Mouse (Mus musculus): ENCODE measurements around the gene Gas1. TPM values are rescaled to one million over a fixed set of nuclear protein-coding genes. Genes with fewer than 3 reads are reported as not detected.

Gas1 gene
- 9.2 and 10.1 TPM in 2 replicates for polyA plus RNA-seq (2015; fragmentation: Nextera tagmentation; extraction: Ambion mirVana)

DNA sequence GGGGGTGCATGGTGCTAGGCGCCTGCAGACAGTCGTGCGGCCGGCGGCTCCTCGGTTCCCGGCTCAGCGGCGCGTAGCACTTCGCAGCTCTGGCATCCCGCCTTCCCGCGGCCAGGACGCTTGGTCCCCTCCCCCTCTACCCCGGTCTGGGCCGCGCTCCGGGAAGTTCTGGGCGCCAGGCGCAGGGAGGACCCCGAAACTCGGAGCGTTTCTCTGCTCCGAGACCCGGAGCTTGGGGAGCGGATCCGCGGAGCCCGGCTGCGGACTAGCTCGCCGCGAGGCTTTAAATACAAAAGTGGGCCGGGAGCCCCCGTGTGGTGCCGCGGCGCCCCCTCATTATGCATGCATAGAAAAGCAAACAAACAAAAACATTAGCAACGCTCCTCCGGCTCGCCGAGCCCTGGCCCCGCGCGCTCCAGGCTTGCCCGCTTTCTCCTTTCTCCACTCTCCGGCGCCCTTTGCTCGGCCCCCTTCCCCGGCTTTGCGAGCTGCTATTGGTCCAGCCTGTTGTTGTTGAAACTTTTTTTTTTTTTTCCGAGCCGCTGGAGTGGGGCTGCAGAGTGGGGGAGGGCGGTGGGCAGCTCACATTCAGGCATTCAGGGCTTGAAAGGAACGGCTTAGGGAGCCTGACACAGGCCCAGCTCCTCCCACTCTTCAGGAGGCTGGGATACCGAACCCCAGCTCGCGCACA, at the start of gene Gas1:
Gene Gas1 (minus strand): TSS at position 260 of the 691 bp plus-strand sequence.
- Histone ChIP-seq H3K9me3 (replicated peaks; ENCODE audit: control insufficient read depth, low read length, poor library complexity, severe bottlenecking) (no peaks in the 10 kb centered on the region), H3K27me3 (ENCODE audit: control insufficient read depth, insufficient read depth, low read depth, low read length) (no peaks in the 10 kb centered on the region), H3K27ac (ENCODE audit: low read length) (peak within 1 kb of the TSS; percentile 87), H3K36me3 (ENCODE audit: control insufficient read depth, insufficient read depth, low read length) (no peaks in the 10 kb centered on the region), H3K4me3 (ENCODE audit: low read depth, low read length) (peak within 1 kb of the TSS; percentile 75), H3K4me2 (ENCODE audit: low read length) (peak within 1 kb of the TSS; percentile 96), H3K9ac (ENCODE audit: low read depth, low read length) (peak within 1 kb of the TSS; percentile 90), H3K4me1 (ENCODE audit: control insufficient read depth, insufficient read depth, low read length) (peaks cover 26% of the 10 kb centered on the region)
- ATAC-seq: peak; percentile 83
- WGBS: 0% methylated on average over 57 of the region's 59 CpGs

DNA sequence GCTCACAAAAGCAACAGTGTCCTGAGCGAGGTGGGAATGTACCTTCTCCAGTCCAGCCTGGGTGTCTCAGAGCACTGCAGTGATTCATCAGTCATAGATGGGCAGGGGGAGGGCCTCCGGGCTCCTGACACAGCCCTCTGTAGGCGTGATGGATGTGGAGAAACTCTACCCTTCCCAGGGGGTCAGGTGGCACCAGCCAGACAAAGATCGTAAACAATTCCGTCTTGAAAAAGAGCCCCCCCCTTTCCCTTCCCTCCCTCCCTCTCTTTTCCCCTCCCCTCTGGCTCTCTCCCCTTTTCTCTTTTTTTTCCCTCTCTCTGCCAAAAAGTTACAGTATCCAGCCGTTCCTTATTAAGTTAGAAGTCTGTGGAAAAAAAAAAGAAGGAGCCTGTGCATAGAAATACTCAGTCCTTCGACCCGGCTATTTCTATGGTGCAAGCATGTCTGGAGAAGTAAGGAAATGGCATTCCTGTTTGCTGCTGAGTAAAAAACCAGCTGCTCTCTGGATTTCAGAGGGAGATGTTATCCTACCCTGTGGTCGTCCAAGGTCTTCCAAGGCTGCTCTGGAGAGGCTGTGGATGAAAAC, 49.2 kb upstream of the Gas1 start:
- H3K36me3 ChIP-seq (ENCODE audit: control insufficient read depth, insufficient read depth, low read length): no peaks in the 10 kb centered on the region

DNA sequence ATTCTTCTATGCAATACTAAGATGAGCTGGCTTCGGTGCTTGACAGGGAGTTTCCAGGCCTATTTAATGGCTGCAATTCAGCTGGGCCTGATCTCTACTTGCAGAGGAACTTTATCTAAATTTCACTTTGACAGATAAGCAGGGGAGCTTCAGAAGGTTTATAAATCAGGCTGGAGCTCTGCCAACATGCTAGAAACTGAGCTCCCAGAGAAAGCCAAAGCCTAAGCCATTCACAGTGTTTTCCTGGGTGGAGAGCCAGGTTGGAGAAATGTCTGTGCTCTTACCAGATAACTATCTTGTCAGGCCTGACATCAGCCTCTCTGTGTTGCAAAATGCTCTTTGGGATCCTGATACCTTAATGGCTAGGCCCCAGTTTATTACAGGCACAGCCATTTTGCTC, 48.6 kb upstream of the Gas1 start:
- no peaks in the 10 kb centered on the region for H3K36me3 ChIP-seq (ENCODE audit: control insufficient read depth, insufficient read depth, low read length)
- WGBS: 72% methylated on average over 1 of the region's 1 CpGs
- no peak overlapping the region for H3K4me3 ChIP-seq (ENCODE audit: low read depth, low read length)
- H3K4me1 ChIP-seq (ENCODE audit: control insufficient read depth, insufficient read depth, low read length): no peaks in the 10 kb centered on the region
- H3K4me2 ChIP-seq (ENCODE audit: low read length): no peak overlapping the region
- no peak for ATAC-seq
- H3K9me3 ChIP-seq (replicated peaks; ENCODE audit: control insufficient read depth, low read length, poor library complexity, severe bottlenecking): peaks cover 3% of the 10 kb centered on the region; the same call in 1 of the 2 replicates
- H3K27ac ChIP-seq (ENCODE audit: low read length): no peak overlapping the region
- H3K27me3 ChIP-seq (ENCODE audit: control insufficient read depth, insufficient read depth, low read depth, low read length): no peaks in the 10 kb centered on the region
- no peak overlapping the region for H3K9ac ChIP-seq (ENCODE audit: low read depth, low read length)

More for the DNA sequence above, 49.2 kb upstream of the Gas1 start:
- H3K4me3 ChIP-seq (ENCODE audit: low read depth, low read length): no peak overlapping the region
- H3K9ac ChIP-seq (ENCODE audit: low read depth, low read length): no peak overlapping the region
- H3K27ac ChIP-seq (ENCODE audit: low read length): no peak overlapping the region
- no peak overlapping the region for H3K4me2 ChIP-seq (ENCODE audit: low read length)
- no peak for ATAC-seq
- 44% methylated on average over 9 of the region's 9 CpGs for WGBS
- H3K9me3 ChIP-seq (replicated peaks; ENCODE audit: control insufficient read depth, low read length, poor library complexity, severe bottlenecking): peaks cover 3% of the 10 kb centered on the region; the same call in 1 of the 2 replicates
- H3K27me3 ChIP-seq (ENCODE audit: control insufficient read depth, insufficient read depth, low read depth, low read length): no peaks in the 10 kb centered on the region
- H3K4me1 ChIP-seq (ENCODE audit: control insufficient read depth, insufficient read depth, low read length): no peaks in the 10 kb centered on the region

DNA sequence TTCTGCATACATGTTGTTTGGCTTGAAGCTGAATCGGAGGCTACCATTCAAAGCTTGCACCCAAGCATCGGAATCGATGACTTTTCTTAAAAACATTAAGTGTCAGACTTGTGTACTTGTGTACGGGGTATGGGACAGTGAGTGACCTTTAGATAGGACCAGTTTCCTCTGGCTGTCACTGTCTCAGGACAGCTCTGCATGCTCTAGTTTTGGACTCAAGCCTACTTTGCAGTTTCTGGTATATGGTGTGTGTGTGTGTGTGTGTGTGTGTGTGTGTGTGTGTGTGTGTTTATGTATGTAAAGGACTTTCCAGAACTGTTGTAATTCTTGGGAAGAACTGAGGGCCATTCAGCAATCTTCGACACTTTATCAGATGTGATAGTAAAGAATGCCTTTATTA, 48.1 kb upstream of the Gas1 start:
- no peak overlapping the region for H3K4me2 ChIP-seq (ENCODE audit: low read length)
- no peak for ATAC-seq
- WGBS: 94% methylated on average over 5 of the region's 5 CpGs
- no peaks in the 10 kb centered on the region for H3K4me1 ChIP-seq (ENCODE audit: control insufficient read depth, insufficient read depth, low read length)
- no peak overlapping the region for H3K27ac ChIP-seq (ENCODE audit: low read length)
- H3K4me3 ChIP-seq (ENCODE audit: low read depth, low read length): no peak overlapping the region
- H3K36me3 ChIP-seq (ENCODE audit: control insufficient read depth, insufficient read depth, low read length): no peaks in the 10 kb centered on the region
- no peak overlapping the region for H3K9ac ChIP-seq (ENCODE audit: low read depth, low read length)
- H3K9me3 ChIP-seq (replicated peaks; ENCODE audit: control insufficient read depth, low read length, poor library complexity, severe bottlenecking): peaks cover 3% of the 10 kb centered on the region; the same call in 1 of the 2 replicates
- no peaks in the 10 kb centered on the region for H3K27me3 ChIP-seq (ENCODE audit: control insufficient read depth, insufficient read depth, low read depth, low read length)

DNA sequence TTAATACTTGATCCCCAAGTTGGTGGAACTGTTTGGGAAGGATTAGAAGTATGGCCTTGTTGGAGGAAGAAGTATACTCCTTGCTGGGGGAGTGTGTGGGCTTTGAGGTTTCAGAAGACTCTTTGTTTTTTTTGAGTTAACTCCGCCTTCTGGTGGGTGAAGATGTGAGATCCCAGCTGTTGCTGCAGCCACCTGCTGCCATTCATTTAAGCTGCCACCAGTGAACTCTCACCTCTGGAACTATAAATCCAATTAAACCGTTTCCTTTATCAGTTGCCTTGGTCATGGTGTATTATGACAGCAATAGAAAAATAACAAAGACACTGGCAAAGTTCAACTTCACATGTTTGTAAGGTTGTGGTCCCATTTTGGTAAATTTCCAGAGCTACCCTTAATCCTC, 46.6 kb upstream of the Gas1 start:
- no peak for ATAC-seq
- H3K4me2 ChIP-seq (ENCODE audit: low read length): no peak overlapping the region
- no peaks in the 10 kb centered on the region for H3K4me1 ChIP-seq (ENCODE audit: control insufficient read depth, insufficient read depth, low read length)
- no peaks in the 10 kb centered on the region for H3K27me3 ChIP-seq (ENCODE audit: control insufficient read depth, insufficient read depth, low read depth, low read length)
- no peak overlapping the region for H3K27ac ChIP-seq (ENCODE audit: low read length)
- no peak overlapping the region for H3K4me3 ChIP-seq (ENCODE audit: low read depth, low read length)
- no peak overlapping the region for H3K9ac ChIP-seq (ENCODE audit: low read depth, low read length)
- H3K36me3 ChIP-seq (ENCODE audit: control insufficient read depth, insufficient read depth, low read length): no peaks in the 10 kb centered on the region
- 52% methylated on average over 2 of the region's 2 CpGs for WGBS
- peaks cover 3% of the 10 kb centered on the region; the same call in 1 of the 2 replicates for H3K9me3 ChIP-seq (replicated peaks; ENCODE audit: control insufficient read depth, low read length, poor library complexity, severe bottlenecking)

DNA sequence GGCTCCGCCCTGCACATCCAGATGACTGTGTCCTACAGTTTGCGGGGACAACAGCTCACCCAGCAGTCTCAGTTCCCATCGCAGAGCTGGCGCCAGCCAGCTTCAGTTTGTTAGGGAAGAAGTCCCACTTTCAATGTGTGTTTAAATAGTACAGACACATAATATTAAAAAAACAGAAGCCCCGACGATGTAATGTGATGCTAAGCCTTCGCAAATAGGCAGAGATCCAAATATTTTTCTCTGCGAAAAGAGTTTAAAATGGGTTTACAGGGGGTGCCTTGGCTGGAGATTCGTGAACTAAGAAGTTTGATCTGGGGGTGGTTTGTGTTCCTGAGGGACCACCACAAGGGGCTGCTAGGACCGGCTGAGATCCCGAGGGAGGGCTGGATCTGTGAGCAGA, 45.2 kb upstream of the Gas1 start:
- no peak for ATAC-seq
- no peaks in the 10 kb centered on the region for H3K27me3 ChIP-seq (ENCODE audit: control insufficient read depth, insufficient read depth, low read depth, low read length)
- H3K27ac ChIP-seq (ENCODE audit: low read length): no peak overlapping the region
- no peaks in the 10 kb centered on the region for H3K4me1 ChIP-seq (ENCODE audit: control insufficient read depth, insufficient read depth, low read length)
- no peaks in the 10 kb centered on the region for H3K36me3 ChIP-seq (ENCODE audit: control insufficient read depth, insufficient read depth, low read length)
- H3K4me2 ChIP-seq (ENCODE audit: low read length): no peak overlapping the region
- no peak overlapping the region for H3K4me3 ChIP-seq (ENCODE audit: low read depth, low read length)
- WGBS: 89% methylated on average over 11 of the region's 11 CpGs
- H3K9me3 ChIP-seq (replicated peaks; ENCODE audit: control insufficient read depth, low read length, poor library complexity, severe bottlenecking): peaks cover 3% of the 10 kb centered on the region; the same call in 1 of the 2 replicates
- H3K9ac ChIP-seq (ENCODE audit: low read depth, low read length): no peak overlapping the region

DNA sequence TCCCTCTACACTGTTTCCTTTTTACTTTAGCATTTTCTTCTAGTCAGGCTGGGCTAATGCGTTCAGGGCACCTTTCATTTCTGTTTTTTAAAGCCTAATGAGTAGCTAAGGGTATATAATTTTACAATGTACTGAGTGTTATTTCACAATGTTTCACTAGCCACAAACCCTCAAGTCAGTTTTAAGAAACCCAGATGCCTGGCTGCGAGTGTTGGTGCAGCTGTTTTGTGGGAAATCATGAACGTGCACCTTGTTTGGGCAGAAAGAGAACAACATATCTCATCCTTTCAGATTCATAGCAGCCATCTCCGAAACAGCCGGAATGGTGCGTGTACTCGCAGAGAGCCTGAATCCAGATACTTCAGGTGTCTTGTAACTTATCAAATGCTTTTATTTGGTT, 36.7 kb upstream of the Gas1 start:
- Histone ChIP-seq H3K36me3 (ENCODE audit: control insufficient read depth, insufficient read depth, low read length) (no peaks in the 10 kb centered on the region), H3K9ac (ENCODE audit: low read depth, low read length) (no peak overlapping the region)
- 95% methylated on average over 7 of the region's 7 CpGs for WGBS

DNA sequence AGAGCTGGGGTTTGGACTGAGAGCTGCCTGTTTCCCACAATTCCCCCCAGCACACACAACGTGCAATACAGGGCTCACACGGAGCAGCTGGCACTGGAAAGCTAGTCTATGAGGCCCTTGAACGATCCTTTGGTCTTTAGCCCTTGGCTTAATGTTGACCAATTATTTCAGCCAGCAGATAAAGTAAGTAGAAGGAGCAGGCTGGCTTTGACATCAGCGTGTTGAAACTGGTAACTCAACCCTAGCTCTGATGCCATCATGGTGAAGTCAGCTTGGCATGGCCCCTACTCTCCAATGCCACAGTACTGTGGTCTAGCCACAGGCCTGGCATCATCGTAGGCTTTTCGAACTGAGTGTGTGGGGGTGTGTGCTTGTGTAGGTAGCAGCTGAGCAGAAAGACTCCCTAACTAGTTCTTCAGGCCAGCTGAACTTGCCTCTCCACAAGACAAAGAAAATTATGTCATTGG, 30.0 kb upstream of the Gas1 start:
- H3K27me3 ChIP-seq (ENCODE audit: control insufficient read depth, insufficient read depth, low read depth, low read length): no peaks in the 10 kb centered on the region
- no peaks in the 10 kb centered on the region for H3K36me3 ChIP-seq (ENCODE audit: control insufficient read depth, insufficient read depth, low read length)
- 90% methylated on average over 6 of the region's 6 CpGs for WGBS
- no peak overlapping the region for H3K4me3 ChIP-seq (ENCODE audit: low read depth, low read length)
- ATAC-seq: no peak
- H3K9ac ChIP-seq (ENCODE audit: low read depth, low read length): no peak overlapping the region
- no peak overlapping the region for H3K4me2 ChIP-seq (ENCODE audit: low read length)
- no peaks in the 10 kb centered on the region for H3K9me3 ChIP-seq (replicated peaks; ENCODE audit: control insufficient read depth, low read length, poor library complexity, severe bottlenecking)
- H3K4me1 ChIP-seq (ENCODE audit: control insufficient read depth, insufficient read depth, low read length): no peaks in the 10 kb centered on the region
- H3K27ac ChIP-seq (ENCODE audit: low read length): no peak overlapping the region

More for the DNA sequence above, 36.7 kb upstream of the Gas1 start:
- no peak overlapping the region for H3K4me3 ChIP-seq (ENCODE audit: low read depth, low read length)
- H3K27ac ChIP-seq (ENCODE audit: low read length): no peak overlapping the region
- H3K4me1 ChIP-seq (ENCODE audit: control insufficient read depth, insufficient read depth, low read length): no peaks in the 10 kb centered on the region
- H3K9me3 ChIP-seq (replicated peaks; ENCODE audit: control insufficient read depth, low read length, poor library complexity, severe bottlenecking): no peaks in the 10 kb centered on the region
- no peaks in the 10 kb centered on the region for H3K27me3 ChIP-seq (ENCODE audit: control insufficient read depth, insufficient read depth, low read depth, low read length)
- no peak for ATAC-seq
- H3K4me2 ChIP-seq (ENCODE audit: low read length): no peak overlapping the region

DNA sequence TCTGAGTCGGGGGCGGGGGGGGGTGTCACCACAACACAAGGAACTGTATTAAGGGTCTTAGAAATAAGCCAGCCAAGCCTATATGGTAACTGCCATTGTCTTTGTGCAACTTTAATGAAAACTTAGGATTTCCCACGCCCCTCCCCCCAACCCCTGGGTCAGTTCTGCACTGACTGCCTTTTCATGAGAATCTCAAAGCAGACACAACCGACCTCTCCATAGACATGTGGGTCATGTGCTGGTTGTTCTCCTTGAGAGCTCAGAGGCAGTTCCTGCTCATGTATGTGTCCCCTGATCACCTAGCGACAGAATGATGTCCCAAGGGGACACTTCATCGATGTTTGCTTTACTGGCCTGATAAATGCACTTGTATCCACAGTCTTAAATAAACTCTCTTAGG, 27.6 kb upstream of the Gas1 start:
- H3K4me2 ChIP-seq (ENCODE audit: low read length): no peak overlapping the region
- H3K36me3 ChIP-seq (ENCODE audit: control insufficient read depth, insufficient read depth, low read length): no peaks in the 10 kb centered on the region
- no peaks in the 10 kb centered on the region for H3K27me3 ChIP-seq (ENCODE audit: control insufficient read depth, insufficient read depth, low read depth, low read length)
- no peak overlapping the region for H3K9ac ChIP-seq (ENCODE audit: low read depth, low read length)
- no peaks in the 10 kb centered on the region for H3K9me3 ChIP-seq (replicated peaks; ENCODE audit: control insufficient read depth, low read length, poor library complexity, severe bottlenecking)
- H3K4me1 ChIP-seq (ENCODE audit: control insufficient read depth, insufficient read depth, low read length): no peaks in the 10 kb centered on the region
- WGBS: 88% methylated on average over 6 of the region's 6 CpGs
- no peak overlapping the region for H3K27ac ChIP-seq (ENCODE audit: low read length)
- no peak for ATAC-seq
- H3K4me3 ChIP-seq (ENCODE audit: low read depth, low read length): no peak overlapping the region
